Mouse (Mus musculus): ENCODE data around the gene Pxt1.

Gene Pxt1

GRCm38 (mm10) chr17:28944481-28944880, 841 bp upstream of the Pxt1 start:
- no peak for DNase-seq

GRCm38 (mm10) chr17:28942101-28942500, 1.5 kb downstream of the Pxt1 start:
- no peak for DNase-seq

- peak; percentile 92 for DNase-seq
These were observed 2.7 kb downstream of the Pxt1 start for GRCm38 (mm10) chr17:28940776-28941555.

GRCm38 (mm10) chr17:28936622-28937345, 6.9 kb downstream of the Pxt1 start:
- DNase-seq: no peak

- DNase-seq: no peak
These were observed 7.5 kb downstream of the Pxt1 start for GRCm38 (mm10) chr17:28936133-28936532.

GRCm38 (mm10) chr17:28934120-28934916, 9.3 kb downstream of the Pxt1 start:
- DNase-seq: no peak

GRCm38 (mm10) chr17:28932274-28932673, 11.4 kb downstream of the Pxt1 start:
- DNase-seq: no peak

- DNase-seq: no peak
These were observed 12.0 kb downstream of the Pxt1 start for GRCm38 (mm10) chr17:28931436-28932211.

GRCm38 (mm10) chr17:28930392-28931074, 13.1 kb downstream of the Pxt1 start:
- DNase-seq: peak; percentile 93

GRCm38 (mm10) chr17:28929369-28929768, 14.3 kb downstream of the Pxt1 start:
- DNase-seq: no peak

- DNase-seq: no peak
These were observed 15.6 kb downstream of the Pxt1 start for GRCm38 (mm10) chr17:28928004-28928403.

GRCm38 (mm10) chr17:28926866-28927635, 16.6 kb downstream of the Pxt1 start:
- DNase-seq: peak; percentile 77

GRCm38 (mm10) chr17:28926380-28926779, 17.3 kb downstream of the Pxt1 start:
- peak; percentile 92 for DNase-seq

- DNase-seq: no peak
These were observed 18.6 kb downstream of the Pxt1 start for GRCm38 (mm10) chr17:28924957-28925595.

- no peak for DNase-seq
These were observed 21.5 kb downstream of the Pxt1 start for GRCm38 (mm10) chr17:28922096-28922495.

- DNase-seq: no peak
These were observed 22.6 kb downstream of the Pxt1 start for GRCm38 (mm10) chr17:28921086-28921485.

GRCm38 (mm10) chr17:28916520-28916919, 27.1 kb downstream of the Pxt1 start:
- no peak for DNase-seq

GRCm38 (mm10) chr17:28915060-28915628, 28.5 kb downstream of the Pxt1 start, which contains the start of gene 4930539E08Rik:
Gene 4930539E08Rik, minus strand, starts transcription at chr17:28915324.
- DNase-seq: no peak

- DNase-seq: no peak
These were observed 29.7 kb downstream of the Pxt1 start for GRCm38 (mm10) chr17:28913940-28914339.

GRCm38 (mm10) chr17:28913200-28913599, 30.4 kb downstream of the Pxt1 start:
- no peak for DNase-seq
